Mouse (Mus musculus): Measurements from ENCODE around the gene Babam2.

- TF ChIP-seq CTCF (IDR thresholded peaks at IDR 0.05; ENCODE audit: extremely low read depth, insufficient read depth, low read length) (no peak), POLR2A (IDR thresholded peaks at IDR 0.05; ENCODE audit: extremely low read depth, insufficient read depth, low read length) (no peak)
Measured at GRCm38 (mm10) chr5:31680183-31680582, 17.3 kb upstream of the Babam2 start.
